Mouse (Mus musculus) liver, embryonic 14.5 days (tissue): ENCODE measurements around the gene Catsper3. TPM values are rescaled to one million over a fixed set of nuclear protein-coding genes. Genes with fewer than 3 reads are reported as not detected.

ENCODE experiments used
- ATAC-seq: fragments of 200-750 bp; cut with Nextera tagmentation; 2 replicates; pipeline ENCODE4 v1.8.0; 2017; ENCODE audit warnings: moderate number of reproducible peaks, mild to moderate bottlenecking, moderate library complexity; ENCODE audit not compliant: insufficient read depth
- DNase-seq, 3 experiments: peaks; one replicate each; pipeline ENCODE4 v3.0.0-alpha.2; 2012 to 2013; ENCODE audit warnings: low read depth in 3 of 3, low spot score in 3 of 3
- H3K27ac ChIP-seq: fragments of 300-500 bp; sonication (generic); 2 replicates; pipeline ENCODE4 v1.5.1; 2014; ENCODE audit warnings: moderate library complexity, mild to moderate bottlenecking, control low read depth, inconsistent platforms
- H3K27me3 ChIP-seq: fragments of 300-500 bp; sonication (generic); 2 replicates; pipeline ENCODE4 v1.6.1; 2014; ENCODE audit warnings: mild to moderate bottlenecking, low read length, moderate library complexity; ENCODE audit not compliant: control insufficient read depth, insufficient read depth
- H3K36me3 ChIP-seq: fragments of 300-500 bp; sonication (generic); replicated peaks from 2 replicates; pipeline ENCODE4 v1.6.1; 2014; ENCODE audit warnings: low read depth; ENCODE audit not compliant: control insufficient read depth, insufficient read depth
- H3K4me1 ChIP-seq, 2 experiments: fragments of 200-500 bp in 1 of 2; fragments of 300-500 bp in 1 of 2; sonication (generic) in 1 of 2; replicated peaks; 2 replicates each; pipeline ENCODE4 v1.6.1; 2012 to 2014; ENCODE audit warnings: antibody characterized with exemption in 1 of 2, inconsistent platforms in 1 of 2, low read length in 1 of 2; ENCODE audit not compliant: control insufficient read depth in 2 of 2, insufficient read depth in 2 of 2
- H3K4me2 ChIP-seq: fragments of 300-500 bp; sonication (generic); 2 replicates; pipeline ENCODE4 v1.6.1; 2014; ENCODE audit warnings: low read depth, mild to moderate bottlenecking, control low read depth, moderate library complexity
- H3K4me3 ChIP-seq, 2 experiments: fragments of 200-500 bp in 1 of 2; fragments of 300-500 bp in 1 of 2; sonication (generic) in 1 of 2; 2 replicates each; pipeline ENCODE4 v1.5.1; 2012 to 2014; ENCODE audit warnings: low read depth in 2 of 2, low read length in 2 of 2, mild to moderate bottlenecking in 2 of 2, control low read depth in 1 of 2, inconsistent platforms in 1 of 2, moderate library complexity in 1 of 2; ENCODE audit not compliant: insufficient read depth in 1 of 2
- H3K9ac ChIP-seq: fragments of 300-500 bp; sonication (generic); replicated peaks from 2 replicates; pipeline ENCODE4 v1.6.1; 2014; ENCODE audit warnings: mild to moderate bottlenecking, control low read depth, moderate library complexity
- H3K9me3 ChIP-seq: fragments of 300-500 bp; sonication (generic); 2 replicates; pipeline ENCODE4 v1.6.1; 2016; ENCODE audit warnings: low read length, mixed read lengths; ENCODE audit not compliant: control insufficient read depth
- CTCF ChIP-seq: IDR thresholded peaks from 2 replicates; pipeline ENCODE4 v1.5.1; 2016; ENCODE audit warnings: antibody characterized with exemption, low read depth, control low read depth
- EP300 ChIP-seq: IDR thresholded peaks from 2 replicates; pipeline ENCODE4 v1.6.1; 2016; ENCODE audit warnings: antibody characterized with exemption, low read depth
- WGBS: fragments of 180-500 bp; shearing (Covaris S2); extraction: QIAGEN DNeasy Blood & Tissue Kit; methylation state at CpG from one replicate; pipeline ENCODE4 v1.1.7; 2014; ENCODE audit not compliant: insufficient replicate concordance; 5-methylcytosine and 5-hydroxymethylcytosine counted together
- polyA plus RNA-seq, 2 experiments: library from polyadenylated mRNA; depleted of rRNA in 1 of 2; stranded (reverse) in 1 of 2; unstranded in 1 of 2; fragments of >200 nt; fragmentation: Nextera tagmentation in 1 of 2; extraction: Ambion mirVana in 1 of 2; gene quantifications; 2 replicates each; pipeline versions ENCODE4 v1.2.1 to v1.2.3; 2012 to 2014

The Catsper3 gene
- polyA plus RNA-seq (2012; rRNA removed) (0.03 TPM in 1 of 2 replicates, not detected in the other), polyA plus RNA-seq (2014; fragmentation: Nextera tagmentation; extraction: Ambion mirVana) (0.13 TPM in 1 of 2 replicates, not detected in the other)

DNA sequence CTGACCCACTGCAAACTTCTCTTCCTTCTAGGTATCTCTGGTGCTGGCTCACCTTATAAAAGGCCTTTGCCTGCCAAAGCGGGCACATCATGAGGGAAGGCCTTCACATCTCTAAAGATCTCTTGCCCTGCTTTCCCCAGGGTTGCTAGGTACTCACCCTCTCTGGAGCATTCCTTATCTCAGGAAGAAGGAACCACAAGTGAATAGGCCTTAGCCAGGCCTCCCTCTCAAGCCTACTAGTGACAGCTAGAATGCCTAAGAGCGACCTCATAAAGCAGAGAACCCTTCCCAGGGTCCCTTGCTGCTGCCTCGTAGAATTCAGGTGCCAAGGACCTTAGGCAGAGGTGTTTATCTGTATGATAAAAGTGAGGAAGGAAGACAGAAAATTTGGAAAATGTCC lies at the start of gene Catsper3:
Gene Catsper3, plus strand, starts transcription at position 301 of the 400 bp plus-strand sequence.
- TF ChIP-seq EP300 (no peak), CTCF (no peak)
- WGBS, result 57% methylated on average over 3 of the region's 3 CpGs
- ATAC-seq (no peak), DNase-seq (no peak)
- Histone ChIP-seq H3K36me3 (no peaks in the 10 kb centered on the region), H3K4me1 (no peaks in the 10 kb centered on the region), H3K4me3 (no peak within 1 kb of the TSS), H3K4me2 (no peak within 1 kb of the TSS), H3K9ac (no peak within 1 kb of the TSS), H3K27me3 (no peaks in the 10 kb centered on the region), H3K9me3 (no peaks in the 10 kb centered on the region), H3K27ac (no peak within 1 kb of the TSS)

DNA sequence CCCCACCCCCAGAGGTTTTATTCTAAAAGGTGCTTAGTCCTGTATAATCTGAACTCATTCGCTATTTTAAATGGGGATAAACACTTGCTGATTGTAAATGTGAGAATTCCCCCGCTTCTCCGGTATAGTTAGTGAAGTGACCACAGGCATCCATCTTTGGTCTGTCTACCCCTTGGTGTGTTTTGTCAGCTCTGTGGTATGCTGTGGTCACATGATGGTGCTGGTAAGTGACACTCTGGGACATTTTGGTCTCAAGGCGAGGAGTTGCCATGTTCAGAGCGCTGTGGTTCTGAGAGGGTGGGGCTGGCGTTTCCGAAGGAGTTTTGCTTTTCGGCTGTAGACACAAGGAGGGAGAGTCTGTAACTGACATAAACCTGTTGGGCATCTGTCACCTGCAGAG lies 46.5 kb upstream of the Catsper3 start:
- Histone ChIP-seq H3K9me3 (no peaks in the 10 kb centered on the region), H3K9ac (no peak overlapping the region), H3K4me1 (no peaks in the 10 kb centered on the region), H3K27ac (no peak overlapping the region), H3K4me2 (no peak overlapping the region), H3K36me3 (no peaks in the 10 kb centered on the region), H3K27me3 (no peaks in the 10 kb centered on the region), H3K4me3 (no peak overlapping the region)
- WGBS, result 83% methylated on average over 8 of the region's 8 CpGs
- ATAC-seq, result no peak
- TF ChIP-seq EP300, result no peak
- no peak for TF ChIP-seq CTCF
- DNase-seq, result no peak

DNA sequence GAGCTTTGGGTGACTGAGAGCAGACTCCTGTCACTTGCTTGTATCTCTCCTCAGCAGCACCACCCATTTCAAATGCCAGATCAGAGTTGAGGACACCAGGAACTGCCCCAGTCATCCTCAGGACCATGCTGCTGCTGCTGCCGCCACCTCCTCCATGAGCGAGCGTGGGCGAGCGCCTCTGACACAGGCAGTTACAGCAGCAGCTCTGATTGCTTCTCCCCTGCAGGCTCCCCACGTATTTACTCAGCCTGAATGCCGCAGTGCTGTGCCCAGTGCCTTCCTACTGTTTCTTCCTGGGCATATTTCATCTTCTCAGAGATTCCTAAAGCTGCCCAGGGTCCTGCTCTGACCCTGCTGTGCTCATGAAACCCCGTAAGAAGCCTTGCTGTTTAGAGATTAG lies 42.1 kb upstream of the Catsper3 start:
- no peak overlapping the region for H3K9ac ChIP-seq
- TF ChIP-seq CTCF, result no peak
- no peak for TF ChIP-seq EP300
- no peak overlapping the region for H3K4me2 ChIP-seq
- DNase-seq, result no peak
- no peaks in the 10 kb centered on the region for H3K36me3 ChIP-seq
- no peak overlapping the region for H3K4me3 ChIP-seq
- H3K27ac ChIP-seq, result no peak overlapping the region
- 71% methylated on average over 8 of the region's 8 CpGs for WGBS
- H3K9me3 ChIP-seq, result no peaks in the 10 kb centered on the region
- no peaks in the 10 kb centered on the region for H3K27me3 ChIP-seq
- no peaks in the 10 kb centered on the region for H3K4me1 ChIP-seq
- no peak for ATAC-seq

- Histone ChIP-seq H3K27me3 (no peaks in the 10 kb centered on the region), H3K36me3 (no peaks in the 10 kb centered on the region), H3K27ac (no peak overlapping the region), H3K9ac (no peak overlapping the region), H3K4me2 (no peak overlapping the region), H3K4me3 (no peak overlapping the region), H3K9me3 (no peaks in the 10 kb centered on the region), H3K4me1 (no peaks in the 10 kb centered on the region; a peak in 1 of 4 replicates)
- TF ChIP-seq CTCF (no peak), EP300 (no peak)
- 56% methylated on average over 13 of the region's 13 CpGs for WGBS
- ATAC-seq (no peak), DNase-seq (no peak)
These were observed 30.0 kb upstream of the Catsper3 start for GRCm38 (mm10) chr13:55754380-55754779.

DNA sequence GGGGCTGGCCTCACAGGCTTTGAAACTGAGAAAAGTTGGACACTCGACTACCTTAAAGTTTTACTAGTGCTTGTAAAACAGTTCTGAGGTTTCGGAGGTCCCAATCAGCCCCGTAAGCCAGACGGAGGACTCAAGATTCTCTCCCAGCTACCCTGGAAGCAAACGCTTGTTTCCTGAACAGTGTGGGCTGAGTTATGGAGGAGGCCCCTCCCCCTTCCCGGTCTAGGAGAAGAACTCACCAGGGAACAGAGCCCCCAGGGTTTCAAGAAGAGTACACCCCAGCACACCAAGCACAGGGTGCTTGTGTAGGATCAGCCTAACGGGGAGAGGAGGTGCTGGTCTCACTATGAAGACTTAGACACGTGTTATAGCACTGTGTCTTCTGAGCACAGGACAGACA lies 27.6 kb upstream of the Catsper3 start:
- Histone ChIP-seq H3K36me3 (no peaks in the 10 kb centered on the region), H3K4me2 (no peak overlapping the region), H3K4me1 (no peaks in the 10 kb centered on the region; a peak in 1 of 4 replicates), H3K9me3 (no peaks in the 10 kb centered on the region), H3K4me3 (no peak overlapping the region), H3K9ac (no peak overlapping the region), H3K27me3 (no peaks in the 10 kb centered on the region), H3K27ac (no peak overlapping the region)
- 40% methylated on average over 8 of the region's 8 CpGs for WGBS
- TF ChIP-seq EP300 (no peak), CTCF (no peak)
- no peak for DNase-seq
- ATAC-seq, result no peak
